Mouse (Mus musculus): ENCODE results near the gene Dag1.
"Not testable (repeated sequence)": the region's sequence is repeated elsewhere in the genome, so short reads cannot be mapped to it uniquely, and the experiment has no call there.

DNA sequence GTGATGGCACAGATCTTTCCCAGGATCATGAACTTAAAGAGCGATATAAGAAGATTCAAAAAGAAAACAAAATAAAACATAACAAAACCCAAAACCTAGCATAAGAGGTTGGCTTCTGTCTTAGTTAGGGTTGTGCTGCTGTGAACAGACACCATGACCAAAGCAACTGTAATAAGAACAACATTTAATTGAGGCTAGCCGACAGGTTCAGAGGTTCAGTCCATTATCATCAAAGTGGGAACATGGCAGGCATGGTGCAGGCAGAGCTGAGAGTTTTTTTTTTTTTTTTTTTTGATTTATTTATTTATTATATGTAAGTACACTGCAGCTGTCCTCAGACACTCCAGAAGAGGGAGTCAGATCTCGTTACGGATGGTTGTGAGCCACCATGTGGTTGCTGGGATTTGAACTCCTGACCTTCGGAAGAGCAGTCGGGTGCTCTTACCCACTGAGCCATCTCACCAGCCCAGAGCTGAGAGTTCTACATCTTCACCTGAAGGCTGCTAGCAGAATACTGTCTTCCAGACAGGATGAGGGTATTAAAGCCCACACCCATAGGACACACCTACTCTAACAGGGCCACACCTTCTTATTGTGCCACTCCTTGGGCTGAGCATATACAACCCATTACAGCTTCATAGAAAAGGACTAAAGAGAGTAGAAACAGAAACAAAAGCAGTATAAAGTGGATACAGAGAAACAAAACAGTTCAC is 23.9 kb upstream of the Dag1 start:
- TF ChIP-seq CHD2, ZNF384 (IDR thresholded peaks at IDR 0.05; ENCODE audit: low read depth, low read length): not testable (repeated sequence)

Measured in ES-E14 (cell line).